Mouse (Mus musculus) forebrain, postnatal 0 days (tissue): ENCODE data around the gene Papola. TPM values are rescaled to one million over a fixed set of nuclear protein-coding genes. Genes with fewer than 3 reads are reported as not detected.

ENCODE experiments used
- ATAC-seq: fragments of 200-750 bp; cut with Nextera tagmentation; 2 replicates; pipeline ENCODE4 v1.8.0; 2017; ENCODE audit warnings: mild to moderate bottlenecking, moderate library complexity
- DNase-seq: peaks from one replicate; pipeline ENCODE4 v3.0.0-alpha.2; 2015
- H3K27ac ChIP-seq: fragments of 300-500 bp; sonication (generic); 2 replicates; pipeline ENCODE4 v1.5.1; 2014; ENCODE audit warnings: low read depth, mild to moderate bottlenecking, antibody characterized with exemption, low read length, moderate library complexity, mixed read lengths
- H3K27me3 ChIP-seq: fragments of 300-500 bp; sonication (generic); 2 replicates; pipeline ENCODE4 v1.6.1; 2014; ENCODE audit warnings: mild to moderate bottlenecking, low read length, mixed read lengths; ENCODE audit not compliant: insufficient read depth
- H3K36me3 ChIP-seq: fragments of 300-500 bp; sonication (generic); 2 replicates; pipeline ENCODE4 v1.6.1; 2014; ENCODE audit warnings: mild to moderate bottlenecking, moderate library complexity; ENCODE audit not compliant: insufficient read depth
- H3K4me1 ChIP-seq: fragments of 300-500 bp; sonication (generic); 2 replicates; pipeline ENCODE4 v1.6.1; 2014; ENCODE audit warnings: antibody characterized with exemption; ENCODE audit not compliant: insufficient read depth
- H3K4me2 ChIP-seq: fragments of 300-500 bp; sonication (generic); 2 replicates; pipeline ENCODE4 v1.6.1; 2014; ENCODE audit warnings: low read depth, mild to moderate bottlenecking, moderate library complexity
- H3K4me3 ChIP-seq: fragments of 300-500 bp; sonication (generic); 2 replicates; pipeline ENCODE4 v1.5.1; 2014; ENCODE audit warnings: low read depth, low read length, mixed read lengths
- H3K9ac ChIP-seq: fragments of 300-500 bp; sonication (generic); 2 replicates; pipeline ENCODE4 v1.6.1; 2014; ENCODE audit warnings: mild to moderate bottlenecking
- H3K9me3 ChIP-seq: fragments of 300-500 bp; sonication (generic); 2 replicates; pipeline ENCODE4 v1.6.1; 2016; ENCODE audit warnings: low read length
- CTCF ChIP-seq: sonication (generic); IDR thresholded peaks from 2 replicates; pipeline ENCODE4 v1.5.1; 2016; ENCODE audit warnings: antibody characterized with exemption, control low read depth, low read depth
- WGBS: fragments of 180-500 bp; shearing (Covaris S2); extraction: QIAGEN DNeasy Blood & Tissue Kit; methylation state at CpG from one replicate; pipeline ENCODE4 v1.1.7; 2014; 5-methylcytosine and 5-hydroxymethylcytosine counted together
- polyA plus RNA-seq: library from polyadenylated mRNA; unstranded; fragments of >200 nt; fragmentation: Nextera tagmentation; extraction: Ambion mirVana; gene quantifications from 2 replicates; pipeline ENCODE4 v1.2.1, GENCODE M21; 2015
- total RNA-seq: library from RNA; depleted of rRNA; stranded (reverse); fragments of >200 nt; gene quantifications from 2 replicates; pipeline ENCODE4 v1.2.3, GENCODE M21; 2014

Papola gene
- total and polyA plus RNA-seq, 2 experiments from 2014 or later, result 110 to 131 TPM

DNA sequence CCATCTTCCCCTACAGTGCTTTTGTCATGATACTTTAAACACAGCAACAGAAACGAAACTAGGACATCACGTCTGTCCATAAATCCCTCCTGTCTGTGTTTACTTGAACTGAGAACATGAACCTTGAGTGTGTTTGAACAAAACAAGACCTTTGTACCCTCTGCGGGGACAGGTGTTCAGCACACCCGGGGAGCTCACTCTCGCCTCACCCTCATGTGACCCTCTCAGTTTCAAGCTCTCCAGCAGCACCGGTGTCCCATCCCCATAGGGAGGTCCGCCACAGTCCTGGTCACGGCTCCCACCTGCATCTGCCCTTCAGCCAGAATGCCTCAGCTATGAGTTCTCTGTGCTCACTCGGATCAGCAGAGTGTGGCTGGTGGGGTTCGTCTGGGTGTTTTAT, 30.7 kb upstream of the Papola start:
- no peak overlapping the region for H3K4me2 ChIP-seq
- no peak overlapping the region for H3K9ac ChIP-seq
- H3K9me3 ChIP-seq, result no peaks in the 10 kb centered on the region
- no peaks in the 10 kb centered on the region for H3K27me3 ChIP-seq
- H3K4me3 ChIP-seq, result no peak overlapping the region
- DNase-seq, result no peak
- H3K27ac ChIP-seq, result no peak overlapping the region
- H3K36me3 ChIP-seq, result no peaks in the 10 kb centered on the region
- no peak for TF ChIP-seq CTCF
- ATAC-seq, result no peak
- 93% methylated on average over 10 of the region's 10 CpGs for WGBS
- no peaks in the 10 kb centered on the region for H3K4me1 ChIP-seq

- H3K4me2 ChIP-seq, result no peak overlapping the region
- 53% methylated on average over 15 of the region's 15 CpGs for WGBS
- no peak for ATAC-seq
Observed at GRCm38 (mm10) chr12:105757816-105758497, 26.5 kb upstream of the Papola start.

DNA sequence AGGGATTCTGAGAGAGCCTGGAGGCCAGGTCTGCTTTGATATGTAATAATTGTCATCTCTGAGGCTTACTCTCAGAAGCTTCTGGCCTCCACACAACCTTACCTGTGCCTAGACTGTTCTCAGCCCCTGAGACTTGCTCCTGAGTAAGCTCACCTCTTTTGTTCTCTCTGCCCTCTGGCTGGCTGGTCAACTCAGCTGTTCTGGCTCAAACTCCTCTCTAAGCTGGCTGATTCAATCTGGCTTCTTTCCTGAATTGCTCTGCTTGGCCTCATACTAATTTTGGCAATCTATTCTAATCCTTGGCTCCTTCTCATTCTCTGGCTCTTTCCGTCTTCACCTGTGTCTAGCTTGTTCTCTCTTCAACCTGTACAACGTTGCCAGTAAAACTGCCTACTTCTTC, 25.6 kb upstream of the Papola start:
- Histone ChIP-seq H3K36me3 (no peaks in the 10 kb centered on the region), H3K9me3 (no peaks in the 10 kb centered on the region), H3K4me2 (no peak overlapping the region), H3K4me1 (no peaks in the 10 kb centered on the region), H3K4me3 (no peak overlapping the region), H3K27ac (no peak overlapping the region), H3K27me3 (no peaks in the 10 kb centered on the region), H3K9ac (no peak overlapping the region)
- WGBS, result 77% methylated on average over 2 of the region's 2 CpGs
- TF ChIP-seq CTCF, result no peak
- ATAC-seq, result no peak
- DNase-seq, result no peak

More at GRCm38 (mm10) chr12:105757816-105758497, 26.5 kb upstream of the Papola start:
- TF ChIP-seq CTCF, result no peak
- Histone ChIP-seq H3K9me3 (no peaks in the 10 kb centered on the region), H3K9ac (no peak overlapping the region), H3K4me1 (no peaks in the 10 kb centered on the region), H3K36me3 (no peaks in the 10 kb centered on the region), H3K27ac (no peak overlapping the region), H3K4me3 (no peak overlapping the region), H3K27me3 (no peaks in the 10 kb centered on the region)
- DNase-seq, result no peak

DNA sequence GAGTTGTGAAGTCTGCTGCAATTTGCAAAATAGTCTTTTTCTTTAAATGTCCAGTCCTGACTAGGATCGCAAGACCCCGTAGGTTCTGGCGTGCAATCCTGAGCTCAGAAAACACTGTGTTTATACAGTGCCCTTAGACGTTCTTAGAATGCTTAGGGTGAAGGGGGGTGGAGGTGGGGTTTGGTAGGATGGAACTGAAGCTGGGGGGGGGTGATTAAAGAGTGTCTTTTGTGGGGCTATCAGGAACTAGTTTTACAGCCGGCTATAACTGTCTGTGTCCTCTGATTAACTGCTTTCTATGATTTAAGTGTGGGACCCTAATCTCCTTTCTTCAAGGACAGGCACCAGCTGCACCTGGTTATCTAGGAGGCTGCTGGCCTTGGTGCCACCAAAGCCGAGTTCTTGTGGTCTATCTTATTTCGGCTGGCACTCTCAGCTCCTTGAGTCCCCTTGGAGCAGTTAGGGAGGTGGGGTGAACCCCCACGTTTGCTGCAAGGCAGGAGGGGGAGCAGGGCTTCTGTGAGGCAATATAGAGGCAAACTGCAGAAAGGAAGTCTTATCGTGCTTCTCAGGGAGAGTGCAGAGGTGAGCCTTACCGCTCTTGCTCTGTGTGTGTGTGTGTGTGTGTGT, 24.5 kb upstream of the Papola start:
- Histone ChIP-seq H3K4me2 (no peak overlapping the region), H3K4me1 (no peaks in the 10 kb centered on the region), H3K4me3 (no peak overlapping the region), H3K36me3 (no peaks in the 10 kb centered on the region), H3K27me3 (no peaks in the 10 kb centered on the region), H3K9ac (no peak overlapping the region), H3K9me3 (no peaks in the 10 kb centered on the region), H3K27ac (no peak overlapping the region)
- WGBS, result 71% methylated on average over 10 of the region's 10 CpGs
- DNase-seq (no peak), ATAC-seq (no peak)
- TF ChIP-seq CTCF, result no peak

DNA sequence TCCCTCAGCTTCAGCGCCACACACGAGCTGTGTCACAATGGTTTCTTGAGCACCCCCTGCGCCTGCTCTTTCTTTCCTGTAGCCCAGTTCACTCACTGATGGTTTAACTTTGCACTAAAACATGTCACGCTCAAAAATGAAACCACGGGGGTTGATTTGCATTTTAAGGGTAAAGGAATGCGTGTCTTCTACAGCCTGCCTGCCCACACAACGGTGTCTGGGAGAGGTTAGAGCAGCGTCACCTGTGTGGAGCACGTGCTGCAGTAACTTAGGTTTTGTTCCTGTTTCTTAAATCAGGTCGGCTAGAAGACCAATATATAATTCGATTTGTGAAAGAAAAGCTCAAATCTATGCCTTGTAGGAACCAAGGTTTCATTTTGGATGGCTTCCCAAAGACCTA, 23.3 kb upstream of the Papola start:
- ATAC-seq (no peak), DNase-seq (no peak)
- H3K4me1 ChIP-seq, result no peaks in the 10 kb centered on the region
- no peak overlapping the region for H3K4me2 ChIP-seq
- H3K27ac ChIP-seq, result no peak overlapping the region
- H3K36me3 ChIP-seq, result no peaks in the 10 kb centered on the region
- H3K4me3 ChIP-seq, result no peak overlapping the region
- H3K9me3 ChIP-seq, result no peaks in the 10 kb centered on the region
- no peak overlapping the region for H3K9ac ChIP-seq
- WGBS, result 73% methylated on average over 11 of the region's 11 CpGs
- TF ChIP-seq CTCF, result no peak
- H3K27me3 ChIP-seq, result no peaks in the 10 kb centered on the region

GRCm38 (mm10) chr12:105761629-105762028, 22.9 kb upstream of the Papola start:
- Histone ChIP-seq H3K27ac (no peak overlapping the region), H3K4me3 (no peak overlapping the region), H3K9ac (no peak overlapping the region), H3K4me2 (no peak overlapping the region), H3K27me3 (no peaks in the 10 kb centered on the region), H3K4me1 (no peaks in the 10 kb centered on the region), H3K36me3 (no peaks in the 10 kb centered on the region), H3K9me3 (no peaks in the 10 kb centered on the region)
- WGBS, result 79% methylated on average over 3 of the region's 3 CpGs
- ATAC-seq, result no peak
- TF ChIP-seq CTCF, result no peak
- DNase-seq, result no peak

DNA sequence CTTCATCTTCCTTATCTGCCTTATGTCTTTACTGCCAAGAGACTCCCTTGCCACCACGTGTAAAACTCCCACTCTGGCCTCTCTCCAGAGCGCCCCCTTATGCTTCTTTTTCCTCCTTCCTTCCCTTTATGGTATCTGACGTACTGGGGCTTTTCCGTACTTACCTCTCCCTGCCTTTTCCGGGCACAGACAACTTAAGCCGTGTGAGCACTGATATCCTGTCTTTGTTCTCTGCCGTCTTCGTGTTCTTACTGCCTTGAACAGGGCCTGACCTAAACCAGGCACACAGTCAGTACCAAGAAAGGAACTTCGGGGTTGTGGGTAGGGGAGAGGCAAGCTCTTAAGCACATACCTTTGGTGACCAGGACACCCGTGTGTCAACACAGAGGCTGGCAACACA, 14.8 kb upstream of the Papola start:
- WGBS, result 79% methylated on average over 10 of the region's 10 CpGs
- no peak for TF ChIP-seq CTCF
- DNase-seq (no peak), ATAC-seq (no peak)
- Histone ChIP-seq H3K4me3 (no peak overlapping the region), H3K27ac (no peak overlapping the region), H3K9me3 (no peaks in the 10 kb centered on the region), H3K27me3 (no peaks in the 10 kb centered on the region), H3K4me2 (no peak overlapping the region), H3K9ac (no peak overlapping the region), H3K4me1 (no peaks in the 10 kb centered on the region), H3K36me3 (no peaks in the 10 kb centered on the region)
